Mouse (Mus musculus) liver, embryonic 11.5 days (tissue): Measurements from ENCODE around the gene Lrrtm4. TPM values are rescaled to one million over a fixed set of nuclear protein-coding genes. Genes with fewer than 3 reads are reported as not detected.

Source experiments
- ATAC-seq: fragments of 200-750 bp; cut with Nextera tagmentation; replicated peaks from 2 replicates; pipeline ENCODE4 v1.8.0; 2017; ENCODE audit warnings: moderate number of reproducible peaks, mild to moderate bottlenecking, moderate TSS enrichment, moderate library complexity; ENCODE audit not compliant: low FRiP score
- DNase-seq: peaks from one replicate; pipeline ENCODE4 v3.0.0-alpha.2; 2017; ENCODE audit warnings: low spot score
- H3K27ac ChIP-seq: fragments of 300-500 bp; sonication (generic); 2 replicates; pipeline ENCODE4 v1.5.1; 2014; ENCODE audit warnings: mild to moderate bottlenecking, low read depth, low read length, control low read depth
- H3K27me3 ChIP-seq: fragments of 300-500 bp; sonication (generic); replicated peaks from 2 replicates; pipeline ENCODE4 v1.6.1; 2014; ENCODE audit warnings: low read length, mixed read lengths; ENCODE audit not compliant: control insufficient read depth, insufficient read depth
- H3K36me3 ChIP-seq: fragments of 300-500 bp; sonication (generic); 2 replicates; pipeline ENCODE4 v1.6.1; 2014; ENCODE audit warnings: mild to moderate bottlenecking, low read length, moderate library complexity, mixed read lengths; ENCODE audit not compliant: control insufficient read depth, insufficient read depth
- H3K4me1 ChIP-seq: fragments of 300-500 bp; sonication (generic); replicated peaks from 2 replicates; pipeline ENCODE4 v1.6.1; 2014; ENCODE audit warnings: low read length, mixed read lengths; ENCODE audit not compliant: control insufficient read depth, insufficient read depth
- H3K4me2 ChIP-seq: fragments of 300-500 bp; sonication (generic); 2 replicates; pipeline ENCODE4 v1.6.1; 2014; ENCODE audit warnings: mild to moderate bottlenecking, control low read depth, moderate library complexity
- H3K4me3 ChIP-seq: fragments of 300-500 bp; sonication (generic); 2 replicates; pipeline ENCODE4 v1.5.1; 2014; ENCODE audit warnings: low read depth, low read length, control low read depth
- H3K9ac ChIP-seq: fragments of 300-500 bp; sonication (generic); 2 replicates; pipeline ENCODE4 v1.6.1; 2014; ENCODE audit warnings: low read depth, low read length, control low read depth
- H3K9me3 ChIP-seq: fragments of 300-500 bp; sonication (generic); 2 replicates; pipeline ENCODE4 v1.6.1; 2016; ENCODE audit warnings: low read length, inconsistent platforms, mixed read lengths; ENCODE audit not compliant: control insufficient read depth
- WGBS: fragments of 180-500 bp; shearing (Covaris S2); extraction: QIAGEN DNeasy Blood & Tissue Kit; methylation state at CpG from one replicate; pipeline ENCODE4 v1.1.7; 2014; 5-methylcytosine and 5-hydroxymethylcytosine counted together
- polyA plus RNA-seq: library from polyadenylated mRNA; unstranded; fragments of >200 nt; fragmentation: Nextera tagmentation; extraction: Ambion mirVana; gene quantifications from 2 replicates; pipeline ENCODE4 v1.2.1, GENCODE M21; 2014

The Lrrtm4 gene
- polyA plus RNA-seq, 1 experiment from 2014 or later, result 0.19 TPM

GRCm38 (mm10) chr6:80549907-80550306, 531.2 kb downstream of the Lrrtm4 start:
- ATAC-seq (no peak), DNase-seq (no peak)
- Histone ChIP-seq H3K9me3 (no peaks in the 10 kb centered on the region), H3K27me3 (no peaks in the 10 kb centered on the region), H3K4me1 (no peaks in the 10 kb centered on the region), H3K9ac (no peak overlapping the region), H3K4me3 (no peak overlapping the region), H3K27ac (no peak overlapping the region), H3K4me2 (no peak overlapping the region), H3K36me3 (no peaks in the 10 kb centered on the region)

DNA sequence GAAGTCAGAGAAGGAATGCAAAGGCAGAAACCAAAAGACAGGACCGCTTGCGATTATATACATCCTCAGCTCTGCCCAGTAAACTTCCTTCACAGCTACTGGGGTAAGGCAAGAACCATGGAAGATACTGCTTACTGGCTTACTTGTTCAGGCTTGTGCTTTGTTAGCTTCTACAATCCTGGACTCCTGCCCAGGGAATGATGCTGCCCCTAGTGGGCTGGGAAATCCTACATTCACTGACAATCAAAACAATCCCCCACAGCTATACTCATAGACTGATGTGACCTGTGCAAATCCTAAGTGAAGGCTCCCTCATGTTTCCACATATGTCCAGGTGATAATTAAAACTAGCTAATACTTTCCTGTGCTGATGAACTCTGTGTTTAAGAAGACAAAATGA, 534.7 kb downstream of the Lrrtm4 start:
- H3K27me3 ChIP-seq, result no peaks in the 10 kb centered on the region
- no peak overlapping the region for H3K9ac ChIP-seq
- no peaks in the 10 kb centered on the region for H3K36me3 ChIP-seq
- ATAC-seq (no peak), DNase-seq (no peak)
- H3K27ac ChIP-seq, result no peak overlapping the region
- no peaks in the 10 kb centered on the region for H3K4me1 ChIP-seq
- no peak overlapping the region for H3K4me2 ChIP-seq
- no peaks in the 10 kb centered on the region for H3K9me3 ChIP-seq
- no peak overlapping the region for H3K4me3 ChIP-seq
- 97% methylated on average over 2 of the region's 2 CpGs for WGBS

GRCm38 (mm10) chr6:80554991-80555390, 536.3 kb downstream of the Lrrtm4 start:
- Histone ChIP-seq H3K27ac (no peak overlapping the region), H3K9ac (no peak overlapping the region), H3K4me2 (no peak overlapping the region), H3K27me3 (no peaks in the 10 kb centered on the region), H3K4me1 (no peaks in the 10 kb centered on the region), H3K4me3 (no peak overlapping the region), H3K9me3 (no peaks in the 10 kb centered on the region), H3K36me3 (no peaks in the 10 kb centered on the region)
- no peak for DNase-seq
- no peak for ATAC-seq

GRCm38 (mm10) chr6:80577227-80577626, 558.5 kb downstream of the Lrrtm4 start:
- WGBS, result 86% methylated on average over 2 of the region's 2 CpGs
- Histone ChIP-seq H3K36me3 (no peaks in the 10 kb centered on the region), H3K4me2 (no peak overlapping the region), H3K4me1 (no peaks in the 10 kb centered on the region), H3K27me3 (no peaks in the 10 kb centered on the region), H3K9me3 (no peaks in the 10 kb centered on the region), H3K4me3 (no peak overlapping the region), H3K9ac (no peak overlapping the region), H3K27ac (no peak overlapping the region)
- no peak for DNase-seq
- ATAC-seq, result no peak

- 72% methylated on average over 1 of the region's 1 CpGs for WGBS
- no peak overlapping the region for H3K4me3 ChIP-seq
- DNase-seq, result no peak
- no peak overlapping the region for H3K9ac ChIP-seq
- no peak overlapping the region for H3K4me2 ChIP-seq
- no peaks in the 10 kb centered on the region for H3K36me3 ChIP-seq
- no peaks in the 10 kb centered on the region for H3K4me1 ChIP-seq
- no peaks in the 10 kb centered on the region for H3K9me3 ChIP-seq
- no peak overlapping the region for H3K27ac ChIP-seq
- no peaks in the 10 kb centered on the region for H3K27me3 ChIP-seq
- no peak for ATAC-seq
Measured at GRCm38 (mm10) chr6:80582225-80582624, 563.5 kb downstream of the Lrrtm4 start.

DNA sequence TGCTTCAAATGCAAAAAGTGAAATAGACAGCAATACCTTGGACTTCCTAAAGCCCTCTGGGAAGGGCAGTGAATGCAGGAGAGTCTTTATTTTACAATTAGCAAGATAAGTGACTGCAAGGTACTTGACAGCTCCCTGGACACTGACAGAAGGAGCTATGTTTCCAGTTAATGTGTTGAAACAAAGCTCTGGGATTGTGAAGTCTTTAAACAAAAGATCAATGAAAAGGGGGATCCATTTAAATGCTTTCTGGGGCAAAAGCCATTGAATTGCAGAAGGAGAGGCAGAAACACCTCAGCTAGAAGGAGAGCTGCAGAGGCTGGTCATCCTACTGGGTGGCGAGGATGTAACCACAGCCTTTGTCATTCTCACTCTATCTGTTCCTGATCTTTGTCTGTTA, 571.1 kb downstream of the Lrrtm4 start:
- H3K4me3 ChIP-seq, result no peak overlapping the region
- H3K9ac ChIP-seq, result no peak overlapping the region
- no peak overlapping the region for H3K27ac ChIP-seq
- ATAC-seq (no peak), DNase-seq (no peak)
- H3K9me3 ChIP-seq, result no peaks in the 10 kb centered on the region
- no peaks in the 10 kb centered on the region for H3K27me3 ChIP-seq
- no peak overlapping the region for H3K4me2 ChIP-seq
- no peaks in the 10 kb centered on the region for H3K36me3 ChIP-seq
- 64% methylated on average over 1 of the region's 1 CpGs for WGBS
- H3K4me1 ChIP-seq, result no peaks in the 10 kb centered on the region

DNA sequence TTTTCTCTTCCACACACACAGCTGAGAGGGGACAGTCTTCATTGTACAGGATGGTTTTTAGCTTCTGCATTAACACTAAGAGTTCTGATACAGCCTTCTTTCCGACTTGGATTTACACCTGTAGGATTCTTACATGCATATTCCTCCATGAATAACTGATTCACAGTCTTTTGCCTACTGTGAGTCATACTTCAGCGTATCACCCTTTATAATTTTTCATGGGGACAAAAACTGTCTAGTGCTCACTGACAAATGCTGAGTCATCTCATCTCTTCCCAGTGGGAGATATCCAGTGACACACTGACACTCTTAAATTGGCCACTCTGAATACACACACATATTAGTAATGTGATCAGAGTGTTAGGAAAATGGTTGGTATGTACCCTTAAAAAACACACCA, 600.8 kb downstream of the Lrrtm4 start:
- H3K27ac ChIP-seq, result no peak overlapping the region
- no peaks in the 10 kb centered on the region for H3K27me3 ChIP-seq
- no peaks in the 10 kb centered on the region for H3K4me1 ChIP-seq
- H3K4me3 ChIP-seq, result no peak overlapping the region
- no peak overlapping the region for H3K4me2 ChIP-seq
- no peaks in the 10 kb centered on the region for H3K9me3 ChIP-seq
- H3K36me3 ChIP-seq, result no peaks in the 10 kb centered on the region
- DNase-seq (no peak), ATAC-seq (no peak)
- 76% methylated on average over 2 of the region's 2 CpGs for WGBS
- no peak overlapping the region for H3K9ac ChIP-seq

- H3K4me2 ChIP-seq, result no peak overlapping the region
Measured at GRCm38 (mm10) chr6:80622676-80623334, 604.1 kb downstream of the Lrrtm4 start.

GRCm38 (mm10) chr6:80625509-80625908, 606.8 kb downstream of the Lrrtm4 start:
- no peaks in the 10 kb centered on the region for H3K4me1 ChIP-seq
- no peak overlapping the region for H3K9ac ChIP-seq

More at GRCm38 (mm10) chr6:80622676-80623334, 604.1 kb downstream of the Lrrtm4 start:
- H3K4me3 ChIP-seq, result no peak overlapping the region
- no peaks in the 10 kb centered on the region for H3K27me3 ChIP-seq
- no peaks in the 10 kb centered on the region for H3K36me3 ChIP-seq
- H3K27ac ChIP-seq, result no peak overlapping the region
- no peaks in the 10 kb centered on the region for H3K4me1 ChIP-seq
- WGBS, result 84% methylated on average over 6 of the region's 6 CpGs
- no peak for ATAC-seq
- no peak for DNase-seq
- H3K9me3 ChIP-seq, result no peaks in the 10 kb centered on the region
- H3K9ac ChIP-seq, result no peak overlapping the region

More at GRCm38 (mm10) chr6:80625509-80625908, 606.8 kb downstream of the Lrrtm4 start:
- no peak overlapping the region for H3K4me2 ChIP-seq
- H3K27ac ChIP-seq, result no peak overlapping the region
- H3K4me3 ChIP-seq, result no peak overlapping the region
- no peaks in the 10 kb centered on the region for H3K27me3 ChIP-seq
- H3K9me3 ChIP-seq, result no peaks in the 10 kb centered on the region
- DNase-seq (no peak), ATAC-seq (no peak)
- WGBS, result 77% methylated on average over 4 of the region's 4 CpGs
- no peaks in the 10 kb centered on the region for H3K36me3 ChIP-seq
